Mouse (Mus musculus): ENCODE results near the gene Gm26620. TPM values are rescaled to one million over a fixed set of nuclear protein-coding genes. Genes with fewer than 3 reads are reported as not detected.

Gene Gm26620
- 0.97 and 1.7 TPM in 2 replicates for polyA plus RNA-seq (2015; fragmentation: Nextera tagmentation; extraction: Ambion mirVana)

DNA sequence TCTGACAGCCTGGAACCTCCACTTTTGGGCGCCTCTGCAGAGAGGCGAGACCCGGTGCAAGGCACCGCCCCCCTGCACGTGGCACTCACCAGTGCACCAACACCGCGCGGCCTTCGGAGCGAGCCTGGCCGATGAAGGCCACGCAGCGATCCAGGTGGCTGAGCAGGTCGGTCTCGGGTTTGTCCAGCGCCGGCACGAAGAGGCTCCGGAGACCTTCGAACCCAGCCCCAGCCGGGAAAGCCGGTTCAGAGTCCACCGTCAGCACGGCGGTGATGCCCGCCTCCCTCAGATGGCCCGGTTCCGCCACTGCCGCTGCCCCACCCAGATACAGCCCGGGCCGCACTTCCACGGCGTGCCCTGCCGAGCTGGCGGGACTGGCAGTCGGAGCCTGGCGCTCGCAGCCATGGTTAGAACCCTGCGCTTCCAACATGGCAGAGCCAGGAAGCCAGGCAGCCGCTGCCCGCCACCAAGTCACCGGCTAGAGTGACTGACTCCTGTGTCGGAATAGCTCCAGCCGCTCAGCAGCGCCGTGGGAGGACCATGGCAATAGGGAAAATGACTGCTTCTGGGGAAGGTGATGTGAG is at the start of gene Gm26620, which contains the start of gene Dusp12:
Gene Gm26620, plus strand, starts transcription at position 88 of the 584 bp plus-strand sequence.
Gene Dusp12, minus strand, starts transcription at position 563 of the 584 bp plus-strand sequence.
- H3K9ac ChIP-seq (replicated peaks) = peak within 1 kb of the TSS; percentile 88
- peaks cover 5% of the 10 kb centered on the region for H3K36me3 ChIP-seq (replicated peaks; ENCODE audit: insufficient read depth, low read length)
- H3K27me3 ChIP-seq (ENCODE audit: insufficient read depth, low read length) = no peaks in the 10 kb centered on the region
- no peaks in the 10 kb centered on the region for H3K9me3 ChIP-seq (ENCODE audit: low read length)
- H3K4me2 ChIP-seq (ENCODE audit: low read depth, low read length) = peak within 1 kb of the TSS; percentile 84
- peak; percentile 88 for DNase-seq
- peak; percentile 90 for ATAC-seq
- WGBS (ENCODE audit: insufficient replicate concordance) = 3% methylated on average over 43 of the region's 46 CpGs
- peak; percentile 77 for TF ChIP-seq CTCF (IDR thresholded peaks at IDR 0.05; ENCODE audit: low read depth)
- peak; percentile 40; the same call in 1 of the 2 replicates for TF ChIP-seq EP300 (IDR thresholded peaks at IDR 0.05; ENCODE audit: low read depth)
- H3K27ac ChIP-seq (ENCODE audit: low read depth) = peak within 1 kb of the TSS; percentile 90
- peaks cover 6% of the 10 kb centered on the region for H3K4me1 ChIP-seq (ENCODE audit: insufficient read depth)
- peak within 1 kb of the TSS; percentile 93 for H3K4me3 ChIP-seq (ENCODE audit: low read depth, low read length)

DNA sequence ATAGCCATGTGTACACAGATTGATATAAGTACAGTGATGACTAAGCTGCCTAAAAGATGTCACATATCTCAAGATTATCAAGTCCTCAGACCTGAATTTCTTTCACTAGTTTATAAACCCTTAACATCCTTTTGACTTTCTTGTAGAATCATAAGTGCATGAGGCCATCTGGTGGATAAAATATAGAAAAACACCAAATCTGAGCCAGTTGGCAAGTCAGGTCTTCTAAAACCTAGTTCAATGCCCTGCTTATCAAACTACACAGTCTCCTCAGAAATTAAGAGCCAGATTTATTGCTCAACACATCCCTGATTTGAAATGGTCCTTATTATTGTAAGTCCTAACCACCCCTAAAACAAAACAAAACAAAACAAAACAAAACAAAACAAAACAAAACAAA is 45.2 kb upstream of the Gm26620 start:
- Histone ChIP-seq H3K36me3 (replicated peaks; ENCODE audit: insufficient read depth, low read length) (peaks cover 16% of the 10 kb centered on the region), H3K27me3 (ENCODE audit: insufficient read depth, low read length) (no peaks in the 10 kb centered on the region), H3K4me3 (ENCODE audit: low read depth, low read length) (no peak overlapping the region), H3K4me1 (ENCODE audit: insufficient read depth) (no peaks in the 10 kb centered on the region), H3K9ac (replicated peaks) (no peak overlapping the region), H3K4me2 (ENCODE audit: low read depth, low read length) (no peak overlapping the region), H3K27ac (ENCODE audit: low read depth) (no peak overlapping the region), H3K9me3 (ENCODE audit: low read length) (no peaks in the 10 kb centered on the region)
- no peak for TF ChIP-seq EP300 (IDR thresholded peaks at IDR 0.05; ENCODE audit: low read depth)
- peak; percentile 58 for TF ChIP-seq CTCF (IDR thresholded peaks at IDR 0.05; ENCODE audit: low read depth)
- DNase-seq (no peak), ATAC-seq (no peak)

DNA sequence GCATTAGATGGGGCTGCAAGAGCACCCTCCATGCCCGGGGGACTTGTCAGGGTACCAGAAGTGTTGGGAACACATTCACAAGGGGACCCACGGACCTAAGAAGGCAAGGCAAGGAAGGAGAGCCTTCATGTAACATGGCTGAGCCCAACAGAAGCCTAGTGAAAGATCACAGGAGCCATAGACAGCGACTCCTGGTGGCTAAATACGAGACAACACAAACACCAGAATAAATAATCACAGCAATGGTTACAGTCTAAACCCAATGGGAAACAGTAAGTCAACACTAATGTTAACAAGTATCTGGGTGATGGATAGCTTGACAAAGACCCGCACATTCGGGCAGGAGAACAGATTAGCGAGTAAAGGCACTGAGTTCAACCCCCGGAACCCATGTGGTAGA is 40.5 kb upstream of the Gm26620 start:
- Histone ChIP-seq H3K9me3 (ENCODE audit: low read length) (no peaks in the 10 kb centered on the region), H3K27ac (ENCODE audit: low read depth) (no peak overlapping the region), H3K4me1 (ENCODE audit: insufficient read depth) (peaks cover 12% of the 10 kb centered on the region; the same call in 1 of the 2 replicates), H3K4me3 (ENCODE audit: low read depth, low read length) (no peak overlapping the region), H3K27me3 (ENCODE audit: insufficient read depth, low read length) (no peaks in the 10 kb centered on the region), H3K36me3 (replicated peaks; ENCODE audit: insufficient read depth, low read length) (peaks cover 15% of the 10 kb centered on the region), H3K4me2 (ENCODE audit: low read depth, low read length) (no peak overlapping the region), H3K9ac (replicated peaks) (no peak overlapping the region)
- ATAC-seq (no peak), DNase-seq (peak; percentile 45)
- TF ChIP-seq EP300 (IDR thresholded peaks at IDR 0.05; ENCODE audit: low read depth) = no peak
- TF ChIP-seq CTCF (IDR thresholded peaks at IDR 0.05; ENCODE audit: low read depth) = peak; percentile 85
- 71% methylated on average over 8 of the region's 8 CpGs for WGBS (ENCODE audit: insufficient replicate concordance)

DNA sequence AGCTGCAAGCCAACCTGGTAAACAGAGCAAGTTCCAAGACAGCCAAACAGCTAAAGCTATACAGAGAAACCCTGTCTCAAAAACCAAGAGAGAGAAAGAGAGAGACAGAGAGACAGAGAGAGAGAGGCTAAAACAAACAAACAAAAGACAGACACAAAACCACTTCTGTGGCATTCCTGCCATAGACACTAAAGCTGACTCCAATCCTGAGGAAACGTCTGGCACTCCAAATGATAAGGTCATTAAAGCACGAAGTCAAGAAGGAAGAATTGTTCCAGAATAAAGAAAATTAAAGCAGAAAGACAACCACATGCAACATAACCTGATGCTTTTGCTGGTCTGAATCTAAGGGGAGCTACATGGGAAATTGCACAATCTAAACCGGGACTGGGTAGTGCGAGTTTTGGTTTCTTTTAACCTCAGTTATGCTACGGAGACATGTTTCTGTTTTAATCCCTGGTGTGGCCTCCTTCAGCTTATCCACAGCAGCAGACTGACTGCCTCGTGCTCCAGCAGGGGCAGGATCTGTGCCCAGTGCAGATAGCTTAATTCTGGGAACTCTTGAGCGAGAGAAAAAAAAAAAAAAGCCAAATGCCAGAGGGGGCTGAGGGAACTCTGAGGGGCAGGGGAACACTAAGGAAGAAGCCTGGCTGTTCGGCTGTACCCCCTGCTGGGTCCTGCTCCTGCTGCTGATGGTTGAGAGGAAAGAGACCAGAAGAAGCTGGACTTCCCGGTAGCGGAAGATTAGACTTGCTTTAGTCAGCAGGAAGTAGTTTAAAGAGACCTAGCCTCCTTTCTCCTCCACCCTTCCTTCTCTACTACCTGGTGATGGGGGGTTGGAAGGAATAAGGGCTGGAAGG is 39.2 kb upstream of the Gm26620 start:
- ATAC-seq (peak; percentile 93), DNase-seq (peak; percentile 46)
- Histone ChIP-seq H3K4me3 (ENCODE audit: low read depth, low read length) (peak overlapping the region; percentile 1), H3K27me3 (ENCODE audit: insufficient read depth, low read length) (no peaks in the 10 kb centered on the region), H3K36me3 (replicated peaks; ENCODE audit: insufficient read depth, low read length) (peaks cover 14% of the 10 kb centered on the region), H3K27ac (ENCODE audit: low read depth) (peak overlapping the region; percentile 77), H3K9me3 (ENCODE audit: low read length) (no peaks in the 10 kb centered on the region), H3K4me2 (ENCODE audit: low read depth, low read length) (peak overlapping the region; percentile 63), H3K4me1 (ENCODE audit: insufficient read depth) (peaks cover 12% of the 10 kb centered on the region; the same call in 1 of the 2 replicates), H3K9ac (replicated peaks) (peak overlapping the region; percentile 39)
- 20% methylated on average over 10 of the region's 10 CpGs for WGBS (ENCODE audit: insufficient replicate concordance)
- TF ChIP-seq EP300 (IDR thresholded peaks at IDR 0.05; ENCODE audit: low read depth) (peak; percentile 88), CTCF (IDR thresholded peaks at IDR 0.05; ENCODE audit: low read depth) (no peak)

DNA sequence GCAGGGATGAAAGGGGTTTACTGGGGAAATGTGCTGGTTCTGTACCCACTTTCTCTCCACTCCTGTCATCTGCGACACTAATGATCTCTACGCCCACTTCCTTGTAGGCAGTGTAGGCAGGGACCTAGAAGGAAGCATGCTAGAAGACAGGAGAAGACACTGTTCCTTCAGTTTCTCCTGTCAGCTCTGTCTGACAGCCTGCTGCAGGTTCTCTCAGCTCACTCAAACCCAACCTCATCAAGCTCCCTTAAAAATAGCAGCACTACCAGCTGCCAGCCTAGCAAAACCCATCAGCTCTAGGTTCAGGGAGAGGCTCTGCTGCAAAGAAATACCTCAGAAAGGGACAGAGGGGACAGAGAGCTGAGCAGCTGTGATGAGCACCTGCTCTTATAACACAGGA is 34.9 kb upstream of the Gm26620 start:
- Histone ChIP-seq H3K27me3 (ENCODE audit: insufficient read depth, low read length) (no peaks in the 10 kb centered on the region), H3K9me3 (ENCODE audit: low read length) (no peaks in the 10 kb centered on the region), H3K4me3 (ENCODE audit: low read depth, low read length) (no peak overlapping the region), H3K27ac (ENCODE audit: low read depth) (no peak overlapping the region), H3K4me1 (ENCODE audit: insufficient read depth) (peaks cover 13% of the 10 kb centered on the region; the same call in 1 of the 2 replicates), H3K9ac (replicated peaks) (no peak overlapping the region), H3K4me2 (ENCODE audit: low read depth, low read length) (no peak overlapping the region), H3K36me3 (replicated peaks; ENCODE audit: insufficient read depth, low read length) (peaks cover 29% of the 10 kb centered on the region)
- 58% methylated on average over 2 of the region's 2 CpGs for WGBS (ENCODE audit: insufficient replicate concordance)
- DNase-seq = no peak
- TF ChIP-seq EP300 (IDR thresholded peaks at IDR 0.05; ENCODE audit: low read depth) (no peak), CTCF (IDR thresholded peaks at IDR 0.05; ENCODE audit: low read depth) (no peak)
- ATAC-seq = no peak
